Mouse (Mus musculus): ENCODE measurements around the gene Eddm3b.

Eddm3b gene

GRCm38 (mm10) chr14:51113916-51114560 lies at the start of gene Eddm3b:
Eddm3b (plus strand) TSS chr14:51114426.
- CTCF ChIA-PET = no interaction called here

- CTCF ChIA-PET = no interaction called here
These were observed 45.3 kb upstream of the Eddm3b start for GRCm38 (mm10) chr14:51068956-51069355.

GRCm38 (mm10) chr14:51069617-51070016 lies 44.6 kb upstream of the Eddm3b start:
- CTCF ChIA-PET = no interaction called here

- CTCF ChIA-PET = no interaction called here
These were observed 39.9 kb upstream of the Eddm3b start, which contains the start of gene Olfr750 for GRCm38 (mm10) chr14:51074335-51074734. Olfr750 (minus strand) TSS chr14:51074435.

- CTCF ChIA-PET = no interaction called here
These were observed 35.0 kb upstream of the Eddm3b start for GRCm38 (mm10) chr14:51079180-51079579.

- CTCF ChIA-PET = interaction anchor here (0.5 kb wide), 1 partner anchor 157 kb away, joined by 6 read pairs; no protein-coding TSS in a partner anchor
These were observed 33.2 kb upstream of the Eddm3b start for GRCm38 (mm10) chr14:51081035-51081434.

- CTCF ChIA-PET = interaction anchor here (0.8 to 1.4 kb wide), 2 partner anchors 16 to 18 kb away, joined by 4 to 5 read pairs; no protein-coding TSS in a partner anchor
These were observed 31.3 kb upstream of the Eddm3b start for GRCm38 (mm10) chr14:51082599-51083581.

GRCm38 (mm10) chr14:51083805-51084204 lies 30.4 kb upstream of the Eddm3b start:
- CTCF ChIA-PET = interaction anchor here (1.4 kb wide), 1 partner anchor 17 kb away, joined by 4 read pairs; no protein-coding TSS in a partner anchor

GRCm38 (mm10) chr14:51085086-51085485 lies 29.1 kb upstream of the Eddm3b start:
- CTCF ChIA-PET = no interaction called here

- CTCF ChIA-PET = no interaction called here
These were observed 28.3 kb upstream of the Eddm3b start for GRCm38 (mm10) chr14:51085911-51086310.

- CTCF ChIA-PET = interaction anchor here (1.0 kb wide), 1 partner anchor 21 kb away, joined by 4 read pairs; no protein-coding TSS in a partner anchor
These were observed 26.5 kb upstream of the Eddm3b start for GRCm38 (mm10) chr14:51087762-51088161.

GRCm38 (mm10) chr14:51088166-51088969 lies 25.9 kb upstream of the Eddm3b start:
- CTCF ChIA-PET = interaction anchor here (0.8 to 1.3 kb wide), 2 partner anchors 24 to 33 kb away, joined by 4 to 11 read pairs; no protein-coding TSS in a partner anchor

GRCm38 (mm10) chr14:51088970-51089673 lies 25.1 kb upstream of the Eddm3b start:
- CTCF ChIA-PET = interaction anchor here (0.8 to 1.3 kb wide), 3 partner anchors 24 to 285 kb away, joined by 3 to 11 read pairs (median 4); no protein-coding TSS in a partner anchor

GRCm38 (mm10) chr14:51089674-51090076 lies 24.6 kb upstream of the Eddm3b start:
- CTCF ChIA-PET = interaction anchor here (0.8 to 1.3 kb wide), 2 partner anchors 25 to 285 kb away, joined by 3 to 11 read pairs; no protein-coding TSS in a partner anchor

- CTCF ChIA-PET = interaction anchor here (1.4 kb wide), 1 partner anchor 26 kb away, joined by 3 read pairs; no protein-coding TSS in a partner anchor
These were observed 24.0 kb upstream of the Eddm3b start for GRCm38 (mm10) chr14:51090077-51090781.

GRCm38 (mm10) chr14:51090921-51091900 lies 23.0 kb upstream of the Eddm3b start, which contains the start of the genes Rnase4 and Ang:
Rnase4 (plus strand) TSS chr14:51091077.
Ang (plus strand) TSS chr14:51091150.
- CTCF ChIA-PET = interaction anchor here (1.4 kb wide), 1 partner anchor 27 kb away, joined by 3 read pairs; no protein-coding TSS in a partner anchor

GRCm38 (mm10) chr14:51092073-51092620 lies 22.1 kb upstream of the Eddm3b start:
- CTCF ChIA-PET = no interaction called here

GRCm38 (mm10) chr14:51093496-51093895 lies 20.7 kb upstream of the Eddm3b start:
- CTCF ChIA-PET = interaction anchor here (0.7 kb wide), 1 partner anchor 28 kb away, joined by 7 read pairs; no protein-coding TSS in a partner anchor

Data from spleen, embryonic (tissue).